Mouse (Mus musculus) kidney, adult 11 months (tissue): ENCODE data around the gene Ddx54.

Source experiments
- DNase-seq: peaks from one replicate; pipeline ENCODE4 v3.0.0; 2022

The Ddx54 gene

DNA sequence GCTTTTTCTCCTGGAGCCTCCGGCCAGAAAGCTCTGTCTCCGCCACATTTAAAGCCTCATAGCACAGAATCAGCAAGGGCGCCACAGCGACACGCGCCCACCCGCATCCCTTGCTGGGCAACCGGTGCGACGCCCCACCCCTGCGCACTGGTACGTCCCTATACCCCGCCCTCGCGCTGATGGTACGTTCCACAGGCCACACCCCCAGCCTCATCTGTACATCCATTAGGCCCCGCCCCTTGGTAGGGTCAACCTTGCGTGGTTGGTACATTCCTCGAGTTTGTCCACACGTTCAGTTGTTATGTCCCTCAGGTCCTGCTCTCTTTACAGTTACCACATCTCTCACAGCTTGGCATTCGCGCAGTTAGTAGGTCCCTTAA, at the start of gene Ddx54, which contains the start of gene Rita1:
Gene Ddx54, plus strand, starts transcription at position 298 of the 380 bp plus-strand sequence.
Gene Rita1, minus strand, starts transcription at position 148 of the 380 bp plus-strand sequence.
- peak; percentile 98 for DNase-seq

DNA sequence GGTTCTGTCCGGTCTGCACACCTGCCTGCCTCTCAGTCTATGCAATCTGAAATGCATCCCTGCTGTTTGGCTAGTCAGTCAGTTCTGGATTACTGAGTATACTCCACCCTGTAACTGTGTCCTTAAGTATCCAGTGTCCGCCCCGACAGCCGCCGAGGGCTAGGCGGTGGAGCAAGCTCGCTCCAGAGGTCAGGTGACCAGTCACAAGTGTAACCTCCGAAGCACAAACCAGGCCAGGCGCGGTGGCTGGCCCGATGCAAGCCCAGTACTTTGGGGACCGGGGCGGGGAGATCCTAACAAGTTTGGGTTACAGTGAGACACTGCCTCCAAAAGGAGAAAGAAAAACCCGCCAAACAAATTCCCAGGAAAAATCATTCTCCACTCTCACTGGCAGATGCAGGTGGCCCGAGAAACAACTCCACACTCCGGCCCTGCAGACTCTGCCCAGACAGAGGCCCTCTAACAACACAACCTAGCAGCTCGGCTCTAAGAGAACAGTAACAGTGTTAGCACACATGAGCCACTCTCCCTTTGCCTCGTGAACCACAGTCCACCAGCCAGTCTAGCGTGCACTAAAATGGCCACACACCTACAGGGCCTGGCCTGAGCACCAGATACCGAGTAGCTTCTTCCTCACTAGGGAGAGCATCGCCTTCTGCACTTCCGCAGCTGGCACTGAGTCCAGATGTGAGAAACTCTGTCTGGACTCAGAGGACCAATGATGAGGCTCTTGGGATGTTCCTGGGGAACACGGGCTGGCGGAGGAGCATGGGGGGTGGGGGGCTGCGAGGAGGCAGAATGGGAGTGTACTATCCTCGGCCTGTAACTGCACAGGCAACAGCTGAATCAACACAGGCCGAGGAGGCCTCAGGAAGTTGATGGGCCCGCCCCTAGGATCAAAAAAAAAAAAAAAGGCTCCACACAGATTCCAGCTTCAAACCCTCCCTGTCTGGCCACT, 49.3 kb upstream of the Ddx54 start:
- peak; percentile 90 for DNase-seq

DNA sequence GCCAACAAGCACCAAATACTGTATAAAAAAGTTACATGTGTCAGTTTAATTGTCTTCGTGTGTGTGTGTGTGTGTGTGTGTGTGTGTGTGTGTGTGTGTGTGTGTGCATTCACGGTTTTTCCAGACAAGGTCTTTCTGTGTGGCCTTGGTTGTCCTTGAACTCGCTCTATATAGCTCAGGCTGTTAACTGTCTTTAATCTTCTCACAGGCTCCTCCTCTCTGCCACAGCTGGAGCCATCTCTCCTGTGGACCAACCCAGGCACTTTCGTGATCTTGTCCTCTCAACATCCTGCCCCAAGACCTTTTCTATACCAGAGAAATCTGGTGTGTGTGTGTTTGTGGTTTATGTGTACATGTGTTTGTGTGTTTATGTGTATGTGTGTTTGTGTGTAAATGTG, 48.6 kb upstream of the Ddx54 start:
- no peak for DNase-seq

DNA sequence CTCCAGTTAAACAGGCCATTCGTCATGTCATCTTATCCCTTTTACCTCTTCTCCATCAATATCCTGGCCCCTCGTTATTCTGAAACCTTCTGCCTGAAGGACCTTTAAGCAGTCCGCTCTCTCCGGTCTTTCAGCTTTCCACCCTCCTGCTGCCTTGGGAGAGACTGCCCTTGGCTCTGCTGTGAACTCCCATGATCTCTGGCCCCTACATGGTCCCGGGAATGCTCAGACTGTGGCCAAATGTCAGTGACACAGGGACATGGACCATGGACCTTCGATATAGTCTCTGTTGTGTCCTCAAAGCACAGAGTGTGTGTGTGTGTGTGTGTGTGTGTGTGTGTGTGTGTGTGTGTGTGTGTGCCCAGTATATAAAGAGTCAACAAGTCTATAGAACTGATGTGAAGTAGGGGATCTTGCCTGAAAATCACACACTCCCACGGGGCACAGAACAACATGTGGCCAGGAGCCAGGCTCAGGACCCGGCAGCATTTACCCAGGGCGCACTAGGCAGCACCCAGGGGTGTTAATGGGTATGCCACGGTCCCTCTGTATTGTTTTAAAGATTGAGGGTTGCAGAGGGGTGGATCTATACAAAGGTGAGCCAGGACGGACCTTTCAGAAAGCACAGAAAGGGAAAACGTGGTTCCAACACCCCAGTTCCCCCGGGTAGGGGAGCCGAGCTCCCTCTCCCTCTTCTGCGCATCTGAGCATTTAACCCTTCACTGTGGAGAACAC, 47.2 kb upstream of the Ddx54 start:
- no peak for DNase-seq

DNA sequence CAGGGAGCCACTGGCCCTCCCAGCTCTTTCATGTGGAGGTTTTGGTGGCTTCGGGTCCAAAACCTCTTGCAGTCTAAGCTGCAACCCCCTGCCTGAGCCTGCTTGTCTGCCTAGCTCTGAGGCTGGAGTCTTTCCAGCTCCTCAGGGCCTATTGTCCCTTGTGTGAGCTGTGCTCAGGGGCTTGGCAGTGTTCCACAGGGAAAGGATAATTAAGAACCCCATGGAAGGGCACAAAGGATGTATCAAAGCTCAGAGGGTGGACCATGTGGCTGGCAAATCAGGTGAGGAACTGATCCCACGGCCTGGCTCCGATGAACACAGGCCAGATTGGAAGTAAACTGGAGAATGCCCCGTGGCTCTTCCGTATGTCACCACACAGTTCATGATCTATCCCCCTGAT, 46.4 kb upstream of the Ddx54 start:
- peak; percentile 75 for DNase-seq

DNA sequence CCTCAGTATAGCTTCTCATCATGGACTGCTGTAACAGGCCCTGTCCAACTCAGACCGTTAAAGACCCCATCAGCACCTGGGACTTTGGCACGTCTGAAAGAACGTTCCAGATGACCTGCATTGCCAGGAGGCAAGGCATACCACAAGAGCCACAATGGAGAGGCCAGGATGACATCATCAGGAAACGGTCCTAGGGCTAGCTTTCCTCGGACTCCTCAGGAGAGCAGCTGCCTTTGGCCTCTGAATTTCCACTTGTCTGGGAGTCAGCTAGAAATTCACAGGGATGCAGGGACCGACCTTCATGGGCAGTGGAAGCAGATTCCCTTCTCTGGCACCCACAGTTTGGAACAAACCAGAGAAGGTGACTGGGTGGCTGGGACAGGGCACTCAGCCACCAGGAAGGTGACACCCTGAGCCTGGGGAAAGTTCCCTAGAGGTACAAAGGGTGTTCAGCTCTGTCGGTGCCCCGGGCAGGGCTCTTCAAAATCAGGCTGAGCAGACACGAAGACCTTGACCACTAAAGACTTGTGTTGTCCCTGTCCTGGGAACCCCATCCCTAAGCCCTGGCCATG, 45.8 kb upstream of the Ddx54 start:
- peak; percentile 72 for DNase-seq

DNA sequence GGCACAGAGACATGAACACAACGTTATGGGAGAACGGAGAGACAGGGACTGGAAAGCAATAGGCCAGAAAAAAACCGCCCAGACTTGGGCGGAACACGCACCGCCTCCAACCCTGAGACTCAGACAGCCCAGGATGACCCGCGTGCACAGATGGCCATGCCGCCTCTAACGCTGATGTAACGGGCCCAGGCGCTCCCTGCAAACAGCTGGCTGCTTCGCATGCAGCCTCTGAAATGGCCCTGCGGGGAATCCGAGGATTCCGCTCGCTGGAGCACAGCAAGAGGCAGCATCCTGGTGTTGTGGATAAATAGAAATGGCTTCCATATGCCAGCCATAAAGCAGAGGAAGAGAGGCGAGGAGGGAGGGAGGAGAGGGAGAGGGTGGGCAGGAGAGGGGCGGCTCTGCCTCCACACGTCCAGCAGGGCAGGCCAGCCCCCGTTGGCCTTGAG, 45.3 kb upstream of the Ddx54 start:
- DNase-seq: peak; percentile 64

DNA sequence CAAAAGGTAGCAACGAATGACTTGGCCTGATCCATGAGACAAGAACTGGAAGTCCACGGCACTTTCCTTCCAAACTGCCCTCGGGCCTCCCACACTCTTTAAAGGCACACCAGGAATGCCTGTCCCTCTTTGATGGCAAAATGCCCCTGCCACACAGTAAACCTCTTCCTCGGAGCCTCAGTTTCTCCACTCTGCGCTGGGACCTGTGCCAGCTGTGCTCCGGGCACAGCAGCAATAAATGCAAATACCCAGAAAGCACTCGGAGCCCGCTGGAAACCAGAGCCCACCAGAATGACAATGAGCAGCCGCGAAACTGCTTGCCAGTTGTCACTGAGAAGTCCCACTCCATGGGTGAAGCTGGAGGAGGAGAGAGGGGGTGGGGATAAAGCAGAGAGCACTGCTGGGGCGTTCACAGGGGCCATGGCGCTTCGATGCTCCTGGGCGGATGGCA, 44.8 kb upstream of the Ddx54 start:
- no peak for DNase-seq

DNA sequence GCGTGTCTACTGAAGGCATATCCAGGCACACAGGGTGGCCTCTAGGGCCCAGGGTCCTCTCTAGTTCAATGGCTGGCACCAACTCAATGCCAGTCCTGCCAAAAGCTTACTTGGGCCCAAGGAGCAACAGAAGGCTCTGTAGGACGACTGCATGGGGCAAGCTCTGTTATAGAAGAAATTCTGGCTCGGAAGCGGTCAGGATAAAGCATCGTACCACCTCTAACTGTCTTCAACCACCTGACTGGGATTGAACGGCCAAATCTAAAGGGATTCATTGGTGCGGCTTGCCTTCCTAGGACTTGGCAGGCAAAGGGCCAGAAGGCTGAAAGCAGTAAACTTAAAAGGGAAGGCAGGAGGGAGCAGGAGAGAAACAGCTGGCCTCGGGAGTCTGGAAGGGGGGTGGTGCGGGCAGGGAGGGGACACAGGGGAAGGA, 44.2 kb upstream of the Ddx54 start:
- DNase-seq: no peak

DNA sequence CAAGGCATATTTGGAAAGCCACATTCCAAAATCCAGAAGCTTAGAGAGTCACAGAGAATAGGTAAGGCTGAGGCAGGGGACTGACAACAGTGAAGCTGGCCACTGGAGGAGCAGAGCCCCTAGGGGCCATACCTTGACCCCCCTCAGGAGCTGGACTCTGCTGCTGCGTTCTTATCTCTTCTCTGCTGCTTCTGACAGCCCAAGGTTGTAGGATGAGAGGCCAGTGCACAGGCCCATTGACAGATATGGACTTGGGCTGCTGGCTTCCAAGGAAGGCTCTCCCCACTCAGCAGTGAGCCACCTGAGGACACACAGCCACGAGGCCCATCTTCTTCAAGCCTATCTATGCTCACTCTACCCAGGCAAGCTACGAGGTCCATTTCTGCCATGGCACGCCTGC, 43.6 kb upstream of the Ddx54 start:
- DNase-seq: no peak

DNA sequence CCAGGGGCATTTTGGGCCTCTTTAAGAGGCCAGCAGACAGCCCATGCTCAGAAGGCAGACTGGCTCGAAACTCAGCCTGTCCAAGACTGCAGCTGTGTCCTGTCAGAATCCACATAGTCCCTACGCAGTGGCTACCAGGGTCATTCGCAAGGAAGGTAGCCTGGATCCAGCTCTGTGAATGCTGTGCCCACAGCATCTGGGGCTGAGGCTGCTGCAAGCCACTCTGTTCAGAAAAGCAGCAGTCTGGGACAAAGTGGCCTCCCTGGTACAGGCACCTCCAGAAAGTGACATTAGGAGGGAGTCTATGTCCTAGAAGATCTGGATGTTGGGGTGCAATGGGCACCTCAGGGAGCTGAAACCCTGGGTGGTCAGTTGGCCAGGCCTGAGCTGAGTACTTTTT, 42.7 kb upstream of the Ddx54 start:
- DNase-seq: no peak

DNA sequence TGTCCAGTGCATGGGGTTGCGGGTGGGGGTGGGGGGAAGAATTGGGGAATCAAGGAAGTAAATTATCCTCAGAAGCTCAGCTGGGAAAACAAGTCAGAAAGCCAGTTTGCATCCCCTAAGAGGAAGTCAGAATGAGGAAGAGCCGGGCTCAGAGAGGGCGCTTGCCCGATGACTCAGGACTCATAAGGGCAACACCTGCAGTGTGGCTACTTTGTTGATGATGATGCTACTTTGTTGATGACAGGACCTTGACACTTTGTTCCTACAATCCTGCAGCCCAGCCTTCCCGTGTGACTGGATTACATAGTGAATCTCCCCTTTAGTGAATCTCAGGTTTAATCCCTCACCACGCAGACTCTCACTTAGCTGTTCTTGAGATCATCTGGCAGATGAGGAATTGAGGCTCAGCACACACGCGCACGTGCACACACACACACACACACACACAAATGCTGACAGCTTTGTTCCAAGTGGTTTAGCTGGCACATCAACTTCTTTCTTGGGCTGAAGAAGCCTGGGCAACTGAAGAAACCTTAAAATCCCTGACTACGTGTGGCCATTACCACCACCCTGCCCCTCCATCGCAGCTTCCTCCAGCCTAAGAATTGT, 42.1 kb upstream of the Ddx54 start:
- no peak for DNase-seq

DNA sequence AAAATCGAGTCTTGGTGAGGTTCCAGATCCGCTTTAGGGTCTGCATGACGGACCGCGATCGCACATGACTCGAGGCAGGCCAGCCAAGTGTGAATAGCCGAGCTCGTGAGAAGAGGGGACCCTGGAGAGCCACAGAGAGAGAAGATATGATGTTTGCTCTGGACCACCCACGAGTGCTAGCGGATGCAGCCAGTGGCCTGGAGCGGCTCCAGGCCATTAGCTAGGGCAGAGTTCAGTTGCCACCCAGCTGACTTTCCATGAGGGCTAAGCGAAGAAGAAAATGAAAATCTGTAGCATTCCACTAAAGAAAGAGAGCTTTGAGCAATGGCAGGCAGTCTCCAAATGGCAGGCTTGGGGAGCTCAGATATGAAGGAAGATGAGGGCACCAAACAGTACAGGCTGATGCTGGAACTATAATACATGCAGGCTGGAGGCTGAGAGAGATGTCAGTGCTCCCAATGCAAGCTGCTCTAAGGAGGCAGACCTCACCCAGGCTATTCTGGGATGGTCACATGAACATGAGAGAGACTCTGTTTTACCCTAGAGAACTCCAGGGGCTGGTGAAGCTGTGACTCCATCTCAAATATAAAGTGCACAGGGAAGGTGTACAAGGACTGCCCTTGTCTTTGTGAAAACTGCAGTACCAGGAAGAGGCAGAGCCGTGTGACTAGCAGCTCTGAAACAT, 41.3 kb upstream of the Ddx54 start:
- peak; percentile 68 for DNase-seq

DNA sequence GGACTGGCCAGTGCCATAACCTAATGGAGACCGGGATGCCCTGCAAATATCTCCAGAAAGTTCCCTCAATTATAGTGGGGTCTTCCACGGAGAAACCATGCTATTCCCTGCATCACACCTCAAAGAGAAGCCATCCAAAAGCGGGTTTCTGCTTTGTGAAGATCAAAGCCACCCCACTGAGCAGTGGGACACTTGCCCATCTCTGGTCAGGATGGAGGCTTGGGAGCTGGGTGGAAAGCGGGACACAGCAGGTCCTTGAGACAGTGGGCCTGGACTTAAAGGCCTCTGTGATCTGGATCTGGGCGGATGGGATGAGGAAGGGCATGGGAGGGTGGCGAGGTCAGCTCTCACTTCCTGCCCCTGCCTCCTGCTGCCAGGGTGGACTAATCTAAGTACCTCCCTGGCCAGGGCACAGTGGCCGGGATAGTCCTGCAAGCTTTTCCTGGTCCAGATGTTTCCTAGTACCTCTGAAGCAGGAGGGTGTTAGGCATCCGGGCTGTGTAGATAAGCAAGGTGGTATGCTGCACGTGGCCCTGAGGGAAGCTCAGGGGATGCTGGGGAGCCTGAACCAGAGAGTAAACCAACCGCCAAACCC, 38.0 kb upstream of the Ddx54 start:
- DNase-seq: no peak

DNA sequence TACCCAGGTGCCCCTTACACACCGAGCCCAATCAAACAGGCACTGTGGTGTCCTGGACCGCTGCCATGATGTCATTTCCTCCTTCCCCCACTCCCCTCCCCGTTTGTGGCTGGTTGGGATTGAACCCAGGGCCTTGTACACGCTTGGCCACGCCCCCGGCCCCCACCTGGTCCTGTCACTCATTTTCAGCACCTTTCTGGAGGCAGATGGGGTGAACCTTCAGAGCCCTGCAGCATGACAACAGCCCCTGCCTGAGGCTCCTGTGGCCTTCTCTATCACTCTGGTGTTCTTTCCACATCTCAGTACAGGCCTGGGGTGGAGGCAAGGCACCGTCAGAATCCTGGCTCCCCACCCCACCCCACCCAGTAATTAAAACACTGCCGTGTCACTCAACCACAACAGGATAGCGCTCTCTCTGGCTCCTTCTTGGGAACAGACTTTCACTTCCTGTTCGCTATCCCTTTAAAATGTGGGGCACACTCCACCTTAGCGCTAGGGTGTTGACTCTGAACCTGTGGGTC, 35.7 kb upstream of the Ddx54 start:
- no peak for DNase-seq

DNA sequence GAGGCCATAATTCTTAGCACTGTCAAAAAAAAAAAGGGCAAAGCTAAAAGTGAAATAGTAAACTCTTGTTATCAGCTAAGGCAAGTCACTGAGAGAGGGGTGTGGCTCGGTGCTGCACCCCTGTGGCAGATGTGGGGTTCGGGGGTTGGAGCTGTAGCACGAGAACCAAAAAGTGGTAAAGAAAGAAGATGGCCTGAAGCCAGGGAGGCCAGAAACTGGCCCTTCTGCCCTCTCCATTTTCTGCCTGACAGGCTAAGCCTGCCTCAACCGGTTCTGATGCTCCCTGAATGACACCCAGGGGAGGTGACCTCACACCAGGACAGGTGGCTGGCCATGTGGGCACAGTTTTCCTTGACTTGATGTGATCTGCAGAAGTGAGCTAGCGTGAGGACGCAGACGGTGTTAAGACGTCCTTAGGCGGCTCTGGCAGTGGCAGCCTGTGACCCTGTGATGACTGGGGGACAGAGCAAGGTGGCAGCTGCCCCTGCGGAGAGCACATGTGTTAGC, 34.6 kb upstream of the Ddx54 start:
- DNase-seq: peak; percentile 78

DNA sequence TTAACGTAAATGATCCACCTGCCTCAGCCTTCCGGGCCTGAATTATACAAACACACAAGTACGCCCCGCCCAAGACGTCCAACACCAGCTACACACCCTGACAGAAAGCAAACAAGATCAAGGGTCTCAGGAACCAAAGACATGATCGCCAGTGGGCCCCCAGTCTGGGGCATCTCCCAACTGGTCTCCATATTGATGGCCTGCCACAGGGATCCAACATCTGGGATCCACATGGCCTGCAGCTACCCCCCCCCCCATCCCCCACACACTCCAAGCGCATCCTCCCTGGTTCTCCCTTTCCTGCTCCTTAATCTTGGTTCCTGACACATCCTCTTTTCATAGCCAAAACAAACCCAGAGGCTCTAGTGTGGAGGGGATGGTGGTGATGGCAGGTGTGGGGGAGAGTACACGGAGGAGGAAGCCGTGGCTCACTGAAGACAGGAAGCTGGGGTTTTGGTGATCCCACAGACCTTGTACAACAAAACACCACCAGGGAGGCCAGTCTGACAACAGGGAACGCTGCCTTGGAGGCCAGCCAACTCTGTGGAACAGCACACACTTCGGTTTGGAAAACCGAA, 33.9 kb upstream of the Ddx54 start:
- DNase-seq: peak; percentile 61

DNA sequence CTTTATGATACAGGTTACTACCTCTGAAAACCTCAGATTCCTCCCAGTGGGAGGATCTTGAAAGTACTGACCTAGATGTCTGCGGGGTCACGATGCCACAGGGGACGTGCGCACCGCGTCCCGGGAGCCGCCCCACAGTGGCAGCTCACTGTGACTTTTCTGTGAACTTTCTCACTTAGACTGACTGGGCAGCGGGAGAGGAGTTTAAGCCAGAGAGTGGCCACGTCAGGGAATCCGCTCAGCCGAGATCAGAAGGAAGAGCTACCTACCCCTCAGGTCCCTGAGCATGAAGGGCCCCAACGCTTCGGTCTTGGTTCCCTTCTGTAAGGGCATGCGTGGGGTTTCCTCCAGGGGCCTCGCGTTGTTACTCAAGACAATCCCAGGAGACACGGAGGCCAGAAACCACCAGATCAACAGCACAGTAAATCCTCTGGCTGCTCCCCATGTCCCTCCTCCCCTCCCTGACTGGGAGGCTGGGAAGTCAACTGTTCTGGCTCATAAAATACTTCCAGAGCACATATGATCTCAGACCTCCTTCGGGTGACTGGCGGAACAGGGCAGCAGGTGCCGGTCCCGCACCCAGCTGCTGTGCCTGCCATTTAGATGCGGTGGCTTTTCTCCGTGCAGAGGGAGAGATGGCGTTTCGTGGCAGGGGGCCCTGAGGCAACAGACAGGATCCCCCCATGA, 33.2 kb upstream of the Ddx54 start:
- DNase-seq: peak; percentile 79

DNA sequence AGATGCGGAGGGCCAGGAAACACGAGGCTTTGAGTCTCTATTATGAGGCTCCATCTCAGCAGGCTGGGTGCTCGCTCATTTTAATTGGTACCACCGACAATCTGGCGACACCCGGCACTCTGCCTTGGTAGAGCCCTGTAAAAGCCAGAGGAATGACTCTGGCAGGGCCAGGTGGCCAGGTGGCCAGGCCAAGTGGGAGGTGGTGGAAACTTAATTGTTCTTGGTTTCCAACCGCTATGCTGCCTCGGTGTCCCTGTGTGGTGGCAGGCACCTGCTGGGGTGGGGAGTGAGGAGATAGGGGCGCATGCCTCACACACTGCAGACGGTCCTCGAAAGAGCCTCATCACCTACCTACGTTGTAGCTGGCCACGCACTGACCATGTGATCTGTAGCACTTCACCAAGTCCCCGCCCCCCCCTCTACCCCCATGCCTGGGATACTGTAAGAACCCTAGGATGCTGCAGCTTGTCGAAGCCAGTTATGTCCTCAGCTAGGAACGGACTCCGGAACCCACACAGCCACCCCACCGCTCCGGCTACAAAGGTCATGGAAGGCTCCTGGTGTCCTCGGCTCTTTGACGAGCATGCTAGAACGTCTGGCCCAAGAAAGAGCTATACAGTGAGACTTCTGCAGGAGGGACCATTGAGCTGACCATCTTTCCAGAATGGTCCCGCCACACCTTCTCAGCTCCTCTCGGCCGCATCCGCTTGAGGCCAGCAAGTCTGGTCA, 32.5 kb upstream of the Ddx54 start:
- no peak for DNase-seq

DNA sequence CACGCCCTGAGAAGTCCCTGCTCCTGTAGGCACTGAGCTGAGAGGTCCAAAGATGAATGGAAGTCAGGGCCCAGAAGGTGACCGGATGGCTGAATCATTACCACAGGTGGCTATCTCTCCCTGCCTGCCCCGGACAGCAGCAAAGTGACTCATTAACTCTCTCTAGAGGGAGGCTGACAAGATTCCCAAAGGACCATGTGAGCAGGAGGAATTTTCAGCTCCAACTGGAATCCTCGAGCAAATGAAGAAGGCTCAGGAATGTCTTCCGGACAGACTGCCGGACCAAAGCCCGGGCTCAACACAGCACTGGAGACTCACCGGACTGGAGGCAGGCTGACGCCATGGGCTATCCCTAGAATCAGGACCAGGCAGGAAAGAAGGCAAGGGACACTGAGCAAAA, 30.5 kb upstream of the Ddx54 start:
- DNase-seq: peak; percentile 86
